Mouse (Mus musculus) hindbrain, embryonic 11.5 days (tissue): ENCODE measurements around the gene Nkd2. TPM values are rescaled to one million over a fixed set of nuclear protein-coding genes. Genes with fewer than 3 reads are reported as not detected.

ENCODE experiments used
- ATAC-seq: fragments of 200-750 bp; cut with Nextera tagmentation; 2 replicates; pipeline ENCODE4 v1.8.0; 2017; ENCODE audit warnings: mild to moderate bottlenecking, moderate TSS enrichment, moderate library complexity; ENCODE audit not compliant: low FRiP score
- DNase-seq: peaks from one replicate; pipeline ENCODE4 v3.0.0-alpha.2; 2015; ENCODE audit warnings: low spot score
- H3K27ac ChIP-seq: fragments of 300-500 bp; sonication (generic); 2 replicates; pipeline ENCODE4 v1.5.1; 2014; ENCODE audit warnings: mild to moderate bottlenecking, low read depth, low read length
- H3K27me3 ChIP-seq: fragments of 300-500 bp; sonication (generic); 2 replicates; pipeline ENCODE4 v1.6.1; 2014; ENCODE audit warnings: mild to moderate bottlenecking, low read length, moderate library complexity, mixed read lengths; ENCODE audit not compliant: control insufficient read depth, insufficient read depth
- H3K36me3 ChIP-seq: fragments of 300-500 bp; sonication (generic); 2 replicates; pipeline ENCODE4 v1.6.1; 2014; ENCODE audit warnings: mild to moderate bottlenecking, low read length, moderate library complexity, mixed read lengths; ENCODE audit not compliant: control insufficient read depth, insufficient read depth
- H3K4me1 ChIP-seq: fragments of 300-500 bp; sonication (generic); replicated peaks from 2 replicates; pipeline ENCODE4 v1.6.1; 2014; ENCODE audit warnings: low read length, mixed read lengths; ENCODE audit not compliant: control insufficient read depth, insufficient read depth
- H3K4me2 ChIP-seq: fragments of 300-500 bp; sonication (generic); replicated peaks from 2 replicates; pipeline ENCODE4 v1.6.1; 2014; ENCODE audit warnings: mild to moderate bottlenecking, low read depth, low read length
- H3K4me3 ChIP-seq: fragments of 300-500 bp; sonication (generic); 2 replicates; pipeline ENCODE4 v1.5.1; 2014; ENCODE audit warnings: low read depth, low read length
- H3K9ac ChIP-seq: fragments of 300-500 bp; sonication (generic); 2 replicates; pipeline ENCODE4 v1.6.1; 2014; ENCODE audit warnings: low read depth, low read length
- H3K9me3 ChIP-seq: fragments of 300-500 bp; sonication (generic); 2 replicates; pipeline ENCODE4 v1.6.1; 2016; ENCODE audit warnings: low read length; ENCODE audit not compliant: control insufficient read depth
- WGBS: fragments of 180-500 bp; shearing (Covaris S2); extraction: QIAGEN DNeasy Blood & Tissue Kit; methylation state at CpG from one replicate; pipeline ENCODE4 v1.1.7; 2014; 5-methylcytosine and 5-hydroxymethylcytosine counted together
- polyA plus RNA-seq: library from polyadenylated mRNA; unstranded; fragments of >200 nt; fragmentation: Nextera tagmentation; extraction: Ambion mirVana; gene quantifications from 2 replicates; pipeline ENCODE4 v1.2.1, GENCODE M21; 2014

Gene Nkd2
- polyA plus RNA-seq, 1 experiment from 2014 or later = 14.7 TPM

DNA sequence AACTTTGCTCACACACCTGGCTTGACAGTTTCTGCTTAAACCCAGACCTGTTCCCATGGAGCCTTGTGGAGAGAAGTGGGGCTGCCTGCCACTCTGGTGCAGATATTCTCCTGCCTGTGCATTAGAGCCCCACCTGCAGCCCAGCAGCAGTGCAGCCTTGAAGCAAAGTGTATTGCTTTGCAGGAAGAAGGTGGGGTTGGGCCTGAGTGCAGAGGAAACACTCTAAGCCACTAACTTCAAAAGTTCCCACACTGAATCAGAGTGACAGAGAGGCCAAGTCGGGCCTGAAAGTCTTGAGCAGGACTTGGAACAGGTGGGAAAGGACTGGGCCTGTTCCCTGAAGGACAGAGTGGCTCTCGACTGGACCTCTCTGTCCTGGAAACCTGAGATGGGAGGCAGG, 74.8 kb downstream of the Nkd2 start:
- 74% methylated on average over 2 of the region's 2 CpGs for WGBS
- Histone ChIP-seq H3K27ac (no peak overlapping the region), H3K4me2 (no peak overlapping the region), H3K36me3 (no peaks in the 10 kb centered on the region), H3K9ac (no peak overlapping the region; the same call in 1 of the 2 replicates), H3K27me3 (no peaks in the 10 kb centered on the region), H3K9me3 (no peaks in the 10 kb centered on the region), H3K4me1 (no peaks in the 10 kb centered on the region; the same call in 1 of the 2 replicates), H3K4me3 (no peak overlapping the region)
- DNase-seq (no peak), ATAC-seq (no peak)

DNA sequence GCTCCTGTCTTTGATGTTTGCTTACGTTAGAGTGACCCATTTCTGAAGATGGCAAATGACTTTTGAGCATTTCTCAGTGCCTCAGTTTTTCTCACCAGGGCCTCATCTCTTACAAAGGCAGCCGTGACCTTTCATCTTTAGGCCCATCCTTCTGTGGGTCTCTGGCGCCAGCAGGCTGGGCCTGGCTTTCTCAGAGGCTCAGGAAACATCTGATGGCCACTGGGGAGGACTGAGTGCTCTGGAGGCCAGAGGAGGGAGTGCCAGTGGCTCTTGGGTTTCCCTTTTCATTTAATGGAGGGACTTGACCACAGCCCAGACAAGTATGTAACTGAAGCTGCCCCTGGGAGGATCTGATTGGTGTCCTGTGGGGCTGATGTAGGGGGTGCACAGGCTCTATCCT, 76.3 kb downstream of the Nkd2 start:
- H3K4me1 ChIP-seq = no peaks in the 10 kb centered on the region; the same call in 1 of the 2 replicates
- no peak overlapping the region for H3K4me3 ChIP-seq
- no peak for DNase-seq
- no peak overlapping the region for H3K27ac ChIP-seq
- WGBS = 41% methylated on average over 3 of the region's 3 CpGs
- ATAC-seq = no peak
- no peaks in the 10 kb centered on the region for H3K27me3 ChIP-seq
- H3K36me3 ChIP-seq = no peaks in the 10 kb centered on the region
- H3K9ac ChIP-seq = no peak overlapping the region
- no peaks in the 10 kb centered on the region for H3K9me3 ChIP-seq
- no peak overlapping the region for H3K4me2 ChIP-seq

DNA sequence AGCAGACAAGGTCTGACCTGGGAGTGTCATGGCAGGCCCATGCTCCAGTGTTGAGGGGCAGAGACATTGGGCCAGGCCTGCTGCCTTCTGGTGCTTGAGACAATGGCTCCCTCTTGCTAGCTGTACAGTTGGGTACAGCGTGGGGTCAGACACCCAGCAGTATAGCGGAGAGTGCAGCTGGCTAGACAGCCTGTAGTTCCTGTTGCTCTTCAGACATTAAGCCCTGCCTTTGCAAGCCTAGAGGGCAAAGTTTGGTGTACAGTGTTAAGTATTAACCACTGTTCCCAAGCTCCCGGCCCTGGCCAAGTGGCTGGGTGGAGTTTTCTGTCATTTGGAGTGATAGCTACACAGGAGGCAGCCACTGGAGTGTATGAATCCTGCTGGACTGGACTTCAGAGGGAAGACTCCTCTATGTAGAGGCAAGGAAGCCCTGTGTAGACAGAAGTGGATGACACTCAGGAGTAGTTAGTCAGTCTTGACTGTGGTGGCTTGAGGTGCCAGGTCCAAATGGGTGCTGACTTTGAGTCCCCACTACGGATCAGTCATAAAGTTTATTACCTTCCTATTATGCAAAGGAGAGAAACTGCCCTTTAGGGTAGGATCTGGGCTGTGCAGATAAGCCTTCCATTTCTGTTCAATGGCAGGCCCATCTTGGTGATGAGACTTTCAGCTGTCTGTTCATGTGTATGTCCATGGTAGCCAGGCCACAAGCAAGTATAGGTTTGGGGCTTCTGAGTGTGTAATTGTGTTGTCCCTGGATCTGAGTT, 77.3 kb downstream of the Nkd2 start:
- no peaks in the 10 kb centered on the region for H3K27me3 ChIP-seq
- no peaks in the 10 kb centered on the region for H3K9me3 ChIP-seq
- H3K4me1 ChIP-seq = no peaks in the 10 kb centered on the region; the same call in 1 of the 2 replicates
- no peak for ATAC-seq
- H3K9ac ChIP-seq = no peak overlapping the region
- H3K4me2 ChIP-seq = no peak overlapping the region
- no peaks in the 10 kb centered on the region for H3K36me3 ChIP-seq
- H3K27ac ChIP-seq = no peak overlapping the region
- DNase-seq = no peak
- H3K4me3 ChIP-seq = no peak overlapping the region
- WGBS = 74% methylated on average over 4 of the region's 4 CpGs

Other genes starting within 250 kb of the Nkd2 start
- gene Clptm1l, start 243.6 kb downstream of the Nkd2 start, polyA plus RNA-seq = 111 and 112 TPM in 2 replicates
- gene Tert, start 220.7 kb downstream of the Nkd2 start, polyA plus RNA-seq = 3.3 and 5.3 TPM in 2 replicates
- not detected in 2 replicates for gene Slc6a18, start 169.6 kb downstream of the Nkd2 start, polyA plus RNA-seq
- gene Slc6a19, start 142.8 kb downstream of the Nkd2 start, polyA plus RNA-seq = not detected in 2 replicates
- gene Slc12a7, start 114.5 kb downstream of the Nkd2 start, polyA plus RNA-seq = 34.2 and 34.8 TPM in 2 replicates
- 40.1 and 49.5 TPM in 2 replicates for gene Trip13, start 90.2 kb upstream of the Nkd2 start, polyA plus RNA-seq
- gene Brd9, start 90.2 kb upstream of the Nkd2 start, polyA plus RNA-seq = 76.7 and 77.5 TPM in 2 replicates
- gene Zdhhc11, start 116.2 kb upstream of the Nkd2 start, polyA plus RNA-seq = not detected in 2 replicates
- 4.0 and 4.9 TPM in 2 replicates for gene Tppp, start 161.8 kb upstream of the Nkd2 start, polyA plus RNA-seq
- gene Cep72, start 214.7 kb upstream of the Nkd2 start, polyA plus RNA-seq = 18.3 and 20.3 TPM in 2 replicates